Mouse (Mus musculus): ENCODE data around the gene Pih1d1. TPM values are rescaled to one million over a fixed set of nuclear protein-coding genes. Genes with fewer than 3 reads are reported as not detected.
"Not testable (repeated sequence)": the region's sequence is repeated elsewhere in the genome, so short reads cannot be mapped to it uniquely, and the experiment has no call there.

Pih1d1 gene
- total and polyA plus RNA-seq, 2 experiments from 2014 or later: 56.3 to 152 TPM

GRCm38 (mm10) chr7:45151303-45151702 lies 2.8 kb upstream of the Pih1d1 start:
- no peak overlapping the region for H3K27ac ChIP-seq (ENCODE audit: low read depth)
- H3K4me3 ChIP-seq (ENCODE audit: low read depth, low read length): no peak overlapping the region
- H3K4me1 ChIP-seq (ENCODE audit: control insufficient read depth, insufficient read depth): 0 out of 2 replicates have a peak, but pooled peaks cover 7% of the 10 kb centered on the region
- DNase-seq (ENCODE audit: low spot score): no peak
- H3K9ac ChIP-seq (replicated peaks; ENCODE audit: low read depth, low read length): no peak overlapping the region
- no peak overlapping the region for H3K4me2 ChIP-seq (ENCODE audit: low read depth, low read length)
- no peaks in the 10 kb centered on the region for H3K9me3 ChIP-seq (replicated peaks; ENCODE audit: control insufficient read depth, low read length)
- no peaks in the 10 kb centered on the region; the same call in 1 of the 2 replicates for H3K36me3 ChIP-seq (replicated peaks; ENCODE audit: control insufficient read depth, insufficient read depth, low read length)
- TF ChIP-seq CTCF (IDR thresholded peaks at IDR 0.05; ENCODE audit: low read depth) (no peak), EP300 (IDR thresholded peaks at IDR 0.05; ENCODE audit: low read depth) (no peak)
- ATAC-seq (ENCODE audit: insufficient read depth, low read depth): no peak
- H3K27me3 ChIP-seq (ENCODE audit: control insufficient read depth, insufficient read depth, low read length): no peaks in the 10 kb centered on the region
- 53% methylated on average over 11 of the region's 11 CpGs for WGBS

DNA sequence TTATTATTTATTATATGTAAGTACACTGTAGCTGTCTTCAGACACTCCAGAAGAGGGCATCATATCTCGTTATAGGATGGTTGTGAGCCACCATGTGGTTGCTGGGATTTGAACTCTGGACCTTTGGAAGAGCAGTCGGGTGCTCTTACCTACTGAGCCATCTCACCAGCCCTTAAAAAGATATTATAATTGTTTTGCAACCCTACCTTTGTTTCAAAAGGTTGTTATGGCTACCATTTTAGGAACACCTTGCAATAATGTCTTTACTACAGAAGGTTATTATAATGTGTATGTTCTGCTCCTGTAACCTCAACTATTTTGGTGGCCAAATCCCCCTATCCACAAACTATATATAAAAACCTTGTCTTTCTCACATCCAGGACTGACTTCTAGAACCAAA lies 1.1 kb upstream of the Pih1d1 start:
- ATAC-seq (ENCODE audit: insufficient read depth, low read depth); H3K27me3 ChIP-seq (ENCODE audit: control insufficient read depth, insufficient read depth, low read length); H3K4me1 ChIP-seq (ENCODE audit: control insufficient read depth, insufficient read depth); H3K4me2 ChIP-seq (ENCODE audit: low read depth, low read length); DNase-seq (ENCODE audit: low spot score); H3K27ac ChIP-seq (ENCODE audit: low read depth); H3K36me3 ChIP-seq (replicated peaks; ENCODE audit: control insufficient read depth, insufficient read depth, low read length); H3K9me3 ChIP-seq (replicated peaks; ENCODE audit: control insufficient read depth, low read length); H3K9ac ChIP-seq (replicated peaks; ENCODE audit: low read depth, low read length); H3K4me3 ChIP-seq (ENCODE audit: low read depth, low read length): not testable (repeated sequence)
- WGBS: 85% methylated on average over 2 of the region's 2 CpGs

DNA sequence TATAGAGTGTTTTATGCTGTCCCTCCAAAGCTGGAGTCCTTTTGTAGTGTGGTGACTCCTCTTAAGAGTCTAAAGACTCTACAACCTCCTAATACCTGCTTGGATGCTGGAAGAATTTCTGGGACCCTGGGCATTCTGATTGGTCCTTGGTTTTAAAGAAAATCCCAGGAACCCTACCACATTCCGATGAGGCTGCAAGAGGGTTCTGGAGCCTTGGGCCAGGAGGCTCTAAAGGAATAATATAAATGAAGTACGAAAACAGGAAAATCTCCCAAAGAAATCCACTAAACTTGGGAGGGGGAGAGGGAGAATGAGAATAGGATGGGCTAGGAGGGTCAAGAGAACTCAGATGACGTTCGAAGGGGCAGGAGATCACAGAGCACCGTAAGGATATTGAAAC lies 517 bp upstream of the Pih1d1 start:
- Histone ChIP-seq H3K4me2 (ENCODE audit: low read depth, low read length) (peak overlapping the region; percentile 83), H3K27me3 (ENCODE audit: control insufficient read depth, insufficient read depth, low read length) (no peaks in the 10 kb centered on the region), H3K27ac (ENCODE audit: low read depth) (peak overlapping the region; percentile 97), H3K4me1 (ENCODE audit: control insufficient read depth, insufficient read depth) (0 out of 2 replicates have a peak, but pooled peaks cover 7% of the 10 kb centered on the region), H3K4me3 (ENCODE audit: low read depth, low read length) (peak overlapping the region; percentile 76), H3K9ac (replicated peaks; ENCODE audit: low read depth, low read length) (peak overlapping the region; percentile 83), H3K36me3 (replicated peaks; ENCODE audit: control insufficient read depth, insufficient read depth, low read length) (0 out of 2 replicates have a peak, but pooled peaks cover 4% of the 10 kb centered on the region), H3K9me3 (replicated peaks; ENCODE audit: control insufficient read depth, low read length) (no peaks in the 10 kb centered on the region)
- DNase-seq (ENCODE audit: low spot score): no peak
- 1% methylated on average over 5 of the region's 5 CpGs for WGBS
- TF ChIP-seq EP300 (IDR thresholded peaks at IDR 0.05; ENCODE audit: low read depth): no peak
- no peak for TF ChIP-seq CTCF (IDR thresholded peaks at IDR 0.05; ENCODE audit: low read depth)
- no peak for ATAC-seq (ENCODE audit: insufficient read depth, low read depth)

- ATAC-seq (ENCODE audit: insufficient read depth, low read depth) (peak; percentile 26), DNase-seq (ENCODE audit: low spot score) (peak; percentile 44)
- peak overlapping the region; percentile 83 for H3K4me2 ChIP-seq (ENCODE audit: low read depth, low read length)
- no peak overlapping the region for H3K9ac ChIP-seq (replicated peaks; ENCODE audit: low read depth, low read length)
- peak overlapping the region; percentile 97; the same call in 1 of the 2 replicates for H3K27ac ChIP-seq (ENCODE audit: low read depth)
- 0 out of 2 replicates have a peak, but pooled peaks cover 7% of the 10 kb centered on the region for H3K4me1 ChIP-seq (ENCODE audit: control insufficient read depth, insufficient read depth)
- H3K27me3 ChIP-seq (ENCODE audit: control insufficient read depth, insufficient read depth, low read length): no peaks in the 10 kb centered on the region
- 72% methylated on average over 12 of the region's 12 CpGs for WGBS
- TF ChIP-seq EP300 (IDR thresholded peaks at IDR 0.05; ENCODE audit: low read depth): no peak
- peak; percentile 43; the same call in 1 of the 2 replicates for TF ChIP-seq CTCF (IDR thresholded peaks at IDR 0.05; ENCODE audit: low read depth)
- peak overlapping the region; percentile 76 for H3K4me3 ChIP-seq (ENCODE audit: low read depth, low read length)
- no peaks in the 10 kb centered on the region for H3K9me3 ChIP-seq (replicated peaks; ENCODE audit: control insufficient read depth, low read length)
- peaks cover 9% of the 10 kb centered on the region; the same call in 1 of the 2 replicates for H3K36me3 ChIP-seq (replicated peaks; ENCODE audit: control insufficient read depth, insufficient read depth, low read length)
Measured at GRCm38 (mm10) chr7:45154993-45155514, 951 bp downstream of the Pih1d1 start.

GRCm38 (mm10) chr7:45155590-45155989 lies 1.5 kb downstream of the Pih1d1 start:
- H3K9ac ChIP-seq (replicated peaks; ENCODE audit: low read depth, low read length): no peak overlapping the region
- WGBS: 83% methylated on average over 9 of the region's 9 CpGs
- no peaks in the 10 kb centered on the region for H3K9me3 ChIP-seq (replicated peaks; ENCODE audit: control insufficient read depth, low read length)
- ATAC-seq (ENCODE audit: insufficient read depth, low read depth) (no peak), DNase-seq (ENCODE audit: low spot score) (no peak)
- H3K36me3 ChIP-seq (replicated peaks; ENCODE audit: control insufficient read depth, insufficient read depth, low read length): peaks cover 11% of the 10 kb centered on the region; the same call in 1 of the 2 replicates
- H3K4me2 ChIP-seq (ENCODE audit: low read depth, low read length): no peak overlapping the region
- H3K27ac ChIP-seq (ENCODE audit: low read depth): no peak overlapping the region
- no peaks in the 10 kb centered on the region for H3K27me3 ChIP-seq (ENCODE audit: control insufficient read depth, insufficient read depth, low read length)
- no peak overlapping the region for H3K4me3 ChIP-seq (ENCODE audit: low read depth, low read length)
- TF ChIP-seq CTCF (IDR thresholded peaks at IDR 0.05; ENCODE audit: low read depth): no peak
- no peak for TF ChIP-seq EP300 (IDR thresholded peaks at IDR 0.05; ENCODE audit: low read depth)
- 0 out of 2 replicates have a peak, but pooled peaks cover 7% of the 10 kb centered on the region for H3K4me1 ChIP-seq (ENCODE audit: control insufficient read depth, insufficient read depth)

DNA sequence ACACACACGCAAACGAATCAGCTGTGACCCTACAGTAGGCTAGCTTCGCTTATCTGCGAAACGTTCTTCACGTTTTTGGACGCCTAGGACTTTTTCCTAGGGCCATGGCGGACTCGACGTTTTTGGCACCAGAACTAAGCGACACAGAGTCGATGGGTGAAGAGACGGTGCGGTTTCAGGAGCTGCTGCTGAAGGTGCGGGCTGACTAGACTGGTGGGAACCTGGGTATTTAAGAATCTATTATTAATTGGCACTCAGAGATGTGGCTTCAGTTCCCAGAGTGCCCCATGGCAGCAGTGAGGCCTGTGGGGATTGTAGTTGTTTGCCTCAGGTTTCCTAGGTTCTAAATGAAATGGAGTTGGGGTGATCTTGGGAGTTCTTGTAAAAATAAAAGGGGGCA lies 2.1 kb downstream of the Pih1d1 start:
- Histone ChIP-seq H3K4me1 (ENCODE audit: control insufficient read depth, insufficient read depth) (0 out of 2 replicates have a peak, but pooled peaks cover 7% of the 10 kb centered on the region), H3K4me2 (ENCODE audit: low read depth, low read length) (no peak overlapping the region), H3K36me3 (replicated peaks; ENCODE audit: control insufficient read depth, insufficient read depth, low read length) (peaks cover 11% of the 10 kb centered on the region; the same call in 1 of the 2 replicates), H3K9ac (replicated peaks; ENCODE audit: low read depth, low read length) (no peak overlapping the region), H3K27ac (ENCODE audit: low read depth) (no peak overlapping the region), H3K4me3 (ENCODE audit: low read depth, low read length) (no peak overlapping the region), H3K9me3 (replicated peaks; ENCODE audit: control insufficient read depth, low read length) (no peaks in the 10 kb centered on the region), H3K27me3 (ENCODE audit: control insufficient read depth, insufficient read depth, low read length) (no peaks in the 10 kb centered on the region)
- 87% methylated on average over 15 of the region's 15 CpGs for whole genome bisulfite sequencing
- TF ChIP-seq EP300 (IDR thresholded peaks at IDR 0.05; ENCODE audit: low read depth): no peak
- DNase-seq (ENCODE audit: low spot score) (no peak), ATAC-seq (ENCODE audit: insufficient read depth, low read depth) (no peak)

All from heart, postnatal 0 days (tissue).